Mouse (Mus musculus) cerebellum, adult 2 months (tissue): Measurements from ENCODE around the gene Pnliprp1.

Experiments used
- CTCF ChIP-seq: fragments of 200-500 bp; IDR thresholded peaks from 2 replicates; pipeline ENCODE4 v1.5.1; 2011; ENCODE audit warnings: low read depth, mild to moderate bottlenecking, control low read depth, low read length, moderate library complexity, borderline replicate concordance; ENCODE audit not compliant: insufficient read depth
- POLR2A ChIP-seq: fragments of 200-500 bp; IDR thresholded peaks from 2 replicates; pipeline ENCODE4 v1.6.1; 2011; ENCODE audit warnings: low read length, control low read depth, borderline replicate concordance; ENCODE audit not compliant: insufficient read depth

DNA sequence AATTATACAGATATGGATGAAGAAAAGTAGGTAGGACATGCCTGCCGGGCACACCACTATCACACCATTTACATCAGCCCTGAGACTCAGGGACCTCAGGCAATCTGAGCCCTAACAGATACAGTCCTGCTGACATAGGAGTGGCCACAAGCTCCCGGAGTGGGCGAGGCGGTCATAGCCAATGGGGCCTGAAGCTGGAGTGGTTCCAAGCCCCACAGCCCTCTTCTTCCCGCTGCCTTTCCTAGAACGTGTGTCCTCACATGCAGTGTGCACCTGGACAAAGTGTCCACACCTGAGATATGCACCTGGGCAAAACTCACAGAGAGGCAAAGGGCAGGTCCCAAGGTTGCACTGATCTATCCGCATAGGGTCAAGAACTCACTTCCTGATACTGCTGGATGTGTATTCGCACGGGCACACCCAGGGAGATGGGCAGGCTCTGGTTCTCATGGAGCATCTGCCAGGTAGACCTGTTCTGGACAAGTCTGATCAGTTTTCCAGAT is 18.9 kb downstream of the Pnliprp1 start:
- TF ChIP-seq POLR2A (no peak), CTCF (no peak)
